Mouse (Mus musculus) heart, postnatal 0 days (tissue): ENCODE measurements at regions not wholly inside any gene's neighbourhood (a gene's known extent, or its start where the extent isn't known, plus 50 kb on each side); places are given as distances from the start of the nearest gene placed in this dataset.
A peak's percentile ranks its signal among the peaks of the same experiment; 100 is the strongest.

Experiments
- ATAC-seq: fragments of 200-750 bp; cut with Nextera tagmentation; 2 replicates; pipeline ENCODE4 v1.8.0; 2017; ENCODE audit warnings: low read depth, moderate number of reproducible peaks, moderate library complexity; ENCODE audit not compliant: insufficient read depth
- DNase-seq: peaks from one replicate; pipeline ENCODE4 v3.0.0-alpha.2; 2016; ENCODE audit warnings: low spot score
- H3K27ac ChIP-seq: fragments of 300-500 bp; sonication (generic); 2 replicates; pipeline ENCODE4 v1.5.1; 2014; ENCODE audit warnings: low read depth, mild to moderate bottlenecking
- H3K27me3 ChIP-seq: fragments of 300-500 bp; sonication (generic); 2 replicates; pipeline ENCODE4 v1.6.1; 2014; ENCODE audit warnings: low read length, mixed read lengths; ENCODE audit not compliant: control insufficient read depth, insufficient read depth
- H3K36me3 ChIP-seq: fragments of 300-500 bp; sonication (generic); replicated peaks from 2 replicates; pipeline ENCODE4 v1.6.1; 2014; ENCODE audit warnings: low read length, mixed read lengths; ENCODE audit not compliant: control insufficient read depth, insufficient read depth
- H3K4me1 ChIP-seq: fragments of 300-500 bp; sonication (generic); 2 replicates; pipeline ENCODE4 v1.6.1; 2014; ENCODE audit warnings: antibody characterized with exemption; ENCODE audit not compliant: control insufficient read depth, insufficient read depth
- H3K4me2 ChIP-seq: fragments of 300-500 bp; sonication (generic); 2 replicates; pipeline ENCODE4 v1.6.1; 2014; ENCODE audit warnings: low read depth, mild to moderate bottlenecking, low read length, moderate library complexity
- H3K4me3 ChIP-seq: fragments of 300-500 bp; sonication (generic); 2 replicates; pipeline ENCODE4 v1.5.1; 2014; ENCODE audit warnings: low read depth, low read length
- H3K9ac ChIP-seq: fragments of 300-500 bp; sonication (generic); replicated peaks from 2 replicates; pipeline ENCODE4 v1.6.1; 2014; ENCODE audit warnings: low read depth, low read length, mixed read lengths
- H3K9me3 ChIP-seq: fragments of 300-500 bp; sonication (generic); replicated peaks from 2 replicates; pipeline ENCODE4 v1.6.1; 2016; ENCODE audit warnings: low read length; ENCODE audit not compliant: control insufficient read depth
- CTCF ChIP-seq: IDR thresholded peaks from 2 replicates; pipeline ENCODE4 v1.5.1; 2016; ENCODE audit warnings: antibody characterized with exemption, control low read depth, low read depth
- EP300 ChIP-seq: IDR thresholded peaks from 2 replicates; pipeline ENCODE4 v1.6.1; 2016; ENCODE audit warnings: antibody characterized with exemption, low read depth
- WGBS: fragments of 180-500 bp; shearing (Covaris S2); extraction: QIAGEN DNeasy Blood & Tissue Kit; methylation state at CpG from one replicate; pipeline ENCODE4 v1.1.7; 2014; 5-methylcytosine and 5-hydroxymethylcytosine counted together

DNA sequence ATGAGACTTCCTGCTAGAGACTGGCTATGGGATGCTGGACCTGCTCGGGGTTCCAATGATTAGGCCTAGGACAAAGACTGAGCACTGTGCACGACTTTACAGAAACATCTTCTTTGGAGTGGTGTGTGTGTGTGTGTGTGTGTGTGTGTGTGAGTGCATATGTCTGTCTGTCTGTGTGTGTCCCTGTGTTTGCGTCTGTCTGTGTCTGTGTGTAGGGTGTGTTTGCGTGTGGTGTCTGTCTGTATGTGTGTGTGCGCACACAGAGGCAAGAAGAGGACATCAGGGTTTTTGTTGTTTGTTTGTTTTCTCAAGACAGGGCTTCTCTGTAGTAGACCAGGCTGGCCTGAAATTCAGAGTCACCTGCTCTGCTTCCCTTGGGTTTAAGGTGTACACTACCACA is 51.9 kb upstream of the Slco4a1 start:
- Histone ChIP-seq H3K4me1 (no peaks in the 10 kb centered on the region), H3K9me3 (no peaks in the 10 kb centered on the region), H3K9ac (no peak overlapping the region), H3K4me3 (no peak overlapping the region), H3K36me3 (no peaks in the 10 kb centered on the region), H3K27me3 (no peaks in the 10 kb centered on the region), H3K4me2 (no peak overlapping the region), H3K27ac (no peak overlapping the region)
- WGBS = 83% methylated on average over 5 of the region's 5 CpGs
- ATAC-seq (no peak), DNase-seq (no peak)
- no peak for TF ChIP-seq EP300
- TF ChIP-seq CTCF = no peak

DNA sequence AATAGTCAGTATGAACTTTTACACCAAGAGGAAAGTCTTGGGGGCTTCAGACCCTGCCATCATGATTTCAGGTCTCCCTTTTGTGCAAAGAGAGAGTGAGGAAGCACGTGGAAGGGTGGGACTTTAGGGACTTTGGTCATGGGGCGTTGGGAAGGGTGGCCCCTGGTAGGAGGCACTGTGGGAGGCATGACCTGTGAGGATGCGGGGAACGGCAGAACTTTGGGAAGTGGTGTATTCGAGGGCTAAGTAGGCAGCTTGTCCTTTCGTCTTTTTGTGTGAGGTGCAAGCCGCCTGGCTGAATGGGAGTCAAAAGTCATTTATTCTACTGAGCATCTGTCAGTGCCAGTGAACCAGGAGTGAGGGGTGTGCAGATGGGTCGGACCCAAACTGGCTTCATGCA is 52.4 kb upstream of the Slco4a1 start:
- Histone ChIP-seq H3K4me1 (0 out of 2 replicates have a peak, but pooled peaks cover 3% of the 10 kb centered on the region), H3K9me3 (no peaks in the 10 kb centered on the region), H3K9ac (no peak overlapping the region), H3K27ac (no peak overlapping the region), H3K27me3 (no peaks in the 10 kb centered on the region), H3K4me3 (no peak overlapping the region), H3K36me3 (no peaks in the 10 kb centered on the region), H3K4me2 (no peak overlapping the region)
- ATAC-seq = no peak
- 55% methylated on average over 8 of the region's 8 CpGs for WGBS
- TF ChIP-seq EP300 (no peak), CTCF (no peak)
- peak; percentile 5 for DNase-seq

GRCm38 (mm10) chr2:180402851-180403459 is 53.1 kb upstream of the Slco4a1 start:
- Histone ChIP-seq H3K4me1 (0 out of 2 replicates have a peak, but pooled peaks cover 4% of the 10 kb centered on the region), H3K9ac (no peak overlapping the region), H3K27me3 (no peaks in the 10 kb centered on the region), H3K4me2 (no peak overlapping the region), H3K4me3 (no peak overlapping the region), H3K9me3 (no peaks in the 10 kb centered on the region), H3K36me3 (no peaks in the 10 kb centered on the region), H3K27ac (no peak overlapping the region)
- DNase-seq (peak; percentile 4), ATAC-seq (no peak)
- 66% methylated on average over 9 of the region's 9 CpGs for WGBS
- TF ChIP-seq EP300 = no peak
- no peak for TF ChIP-seq CTCF

GRCm38 (mm10) chr2:180402433-180402832 is 53.6 kb upstream of the Slco4a1 start:
- no peak overlapping the region for H3K27ac ChIP-seq
- H3K4me1 ChIP-seq = 0 out of 2 replicates have a peak, but pooled peaks cover 4% of the 10 kb centered on the region
- no peak overlapping the region for H3K4me3 ChIP-seq
- ATAC-seq = no peak
- no peaks in the 10 kb centered on the region for H3K36me3 ChIP-seq
- 75% methylated on average over 4 of the region's 4 CpGs for WGBS
- no peak for DNase-seq
- no peaks in the 10 kb centered on the region for H3K27me3 ChIP-seq
- no peak for TF ChIP-seq EP300
- no peak for TF ChIP-seq CTCF
- H3K9me3 ChIP-seq = no peaks in the 10 kb centered on the region
- H3K4me2 ChIP-seq = no peak overlapping the region
- no peak overlapping the region for H3K9ac ChIP-seq

GRCm38 (mm10) chr2:180401409-180402391 is 54.3 kb upstream of the Slco4a1 start:
- 61% methylated on average over 8 of the region's 8 CpGs for WGBS
- Histone ChIP-seq H3K27me3 (no peaks in the 10 kb centered on the region), H3K4me1 (0 out of 2 replicates have a peak, but pooled peaks cover 4% of the 10 kb centered on the region)

More at GRCm38 (mm10) chr2:180401409-180402391, 54.3 kb upstream of the Slco4a1 start:
- DNase-seq (peak; percentile 5), ATAC-seq (no peak)
- peak overlapping the region; percentile 67; the same call in 1 of the 2 replicates for H3K27ac ChIP-seq
- no peaks in the 10 kb centered on the region for H3K36me3 ChIP-seq
- TF ChIP-seq CTCF (no peak), EP300 (peak; percentile 74; the same call in 1 of the 2 replicates)
- no peak overlapping the region for H3K4me3 ChIP-seq
- H3K4me2 ChIP-seq = no peak overlapping the region
- no peaks in the 10 kb centered on the region for H3K9me3 ChIP-seq
- no peak overlapping the region for H3K9ac ChIP-seq
